Mouse (Mus musculus) midbrain, embryonic 13.5 days (tissue): ENCODE measurements around the gene Nars2. TPM values are rescaled to one million over a fixed set of nuclear protein-coding genes. Genes with fewer than 3 reads are reported as not detected.

ENCODE experiments used
- ATAC-seq: fragments of 200-750 bp; cut with Nextera tagmentation; 2 replicates; pipeline ENCODE4 v1.8.0; 2017; ENCODE audit warnings: mild to moderate bottlenecking, moderate TSS enrichment, moderate library complexity
- H3K27ac ChIP-seq: fragments of 300-500 bp; sonication (generic); 2 replicates; pipeline ENCODE4 v1.5.1; 2015; ENCODE audit warnings: inconsistent platforms, mild to moderate bottlenecking, moderate library complexity
- H3K27me3 ChIP-seq: fragments of 300-500 bp; sonication (generic); 2 replicates; pipeline ENCODE4 v1.6.1; 2015; ENCODE audit warnings: mild to moderate bottlenecking, inconsistent platforms
- H3K36me3 ChIP-seq: fragments of 300-500 bp; sonication (generic); 2 replicates; pipeline ENCODE4 v1.6.1; 2015; ENCODE audit warnings: mild to moderate bottlenecking, inconsistent platforms
- H3K4me1 ChIP-seq: fragments of 300-500 bp; sonication (generic); replicated peaks from 2 replicates; pipeline ENCODE4 v1.6.1; 2015; ENCODE audit warnings: inconsistent platforms
- H3K4me2 ChIP-seq: fragments of 300-500 bp; sonication (generic); replicated peaks from 2 replicates; pipeline ENCODE4 v1.6.1; 2015; ENCODE audit warnings: moderate library complexity, mild to moderate bottlenecking, inconsistent platforms
- H3K4me3 ChIP-seq: fragments of 300-500 bp; sonication (generic); replicated peaks from 2 replicates; pipeline ENCODE4 v1.5.1; 2015; ENCODE audit warnings: mild to moderate bottlenecking, inconsistent platforms
- H3K9ac ChIP-seq: fragments of 300-500 bp; sonication (generic); replicated peaks from 2 replicates; pipeline ENCODE4 v1.6.1; 2015; ENCODE audit warnings: mild to moderate bottlenecking, inconsistent platforms
- H3K9me3 ChIP-seq: fragments of 300-500 bp; sonication (generic); 2 replicates; pipeline ENCODE4 v1.6.1; 2016; ENCODE audit warnings: mild to moderate bottlenecking, inconsistent platforms
- WGBS: fragments of 180-500 bp; shearing (Covaris S2); methylation state at CpG from one replicate; pipeline ENCODE4 v1.1.7; 2015; 5-methylcytosine and 5-hydroxymethylcytosine counted together
- polyA plus RNA-seq: library from polyadenylated mRNA; unstranded; fragments of >200 nt; fragmentation: Nextera tagmentation; extraction: Ambion mirVana; gene quantifications from 2 replicates; pipeline ENCODE4 v1.2.1, GENCODE M21; 2015

The Nars2 gene
- polyA plus RNA-seq, 1 experiment from 2014 or later, result 19.0 TPM

DNA sequence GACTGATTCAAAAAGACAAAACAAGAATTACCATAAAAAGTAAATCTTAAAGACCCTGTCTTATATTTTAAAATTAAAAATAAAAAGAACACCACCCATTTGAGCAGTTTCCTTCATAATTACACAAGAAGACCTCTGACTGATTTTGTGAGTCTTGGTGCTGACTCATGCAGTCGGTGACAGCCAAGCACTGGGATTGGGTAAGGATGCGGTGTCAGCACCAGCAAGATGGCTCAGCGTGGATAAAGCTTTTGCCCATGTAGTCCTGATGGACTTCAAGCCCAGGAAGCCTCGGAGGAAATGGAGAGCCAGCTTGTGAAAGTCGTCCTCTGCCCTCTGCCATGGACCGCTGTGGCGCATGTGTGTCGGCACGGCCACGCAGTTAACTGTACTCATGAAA is 77.8 kb downstream of the Nars2 start:
- ATAC-seq, result no peak
- 93% methylated on average over 10 of the region's 10 CpGs for WGBS

DNA sequence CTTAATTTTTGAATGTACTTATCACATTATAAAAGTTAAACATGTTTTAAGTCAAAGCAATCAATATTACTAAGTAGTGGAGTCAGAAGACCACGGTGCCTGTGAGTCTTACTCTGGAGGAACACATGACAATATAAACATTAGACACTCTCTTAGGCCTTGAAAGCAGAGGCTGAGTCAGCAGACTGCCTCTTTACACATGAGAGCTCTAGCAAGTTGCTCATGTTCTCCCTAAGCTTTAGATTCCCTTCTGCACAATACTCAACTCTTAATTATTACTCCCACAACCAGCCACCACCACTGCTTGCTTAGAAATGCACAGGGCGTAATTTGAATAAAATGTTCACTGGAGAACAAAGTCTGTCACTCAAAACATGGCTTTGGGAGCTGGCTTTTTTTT is 81.1 kb downstream of the Nars2 start:
- Histone ChIP-seq H3K4me2 (no peak overlapping the region), H3K36me3 (0 out of 2 replicates have a peak, but pooled peaks cover 5% of the 10 kb centered on the region), H3K4me1 (no peaks in the 10 kb centered on the region), H3K27ac (no peak overlapping the region), H3K9me3 (no peaks in the 10 kb centered on the region), H3K9ac (no peak overlapping the region), H3K4me3 (no peak overlapping the region), H3K27me3 (no peaks in the 10 kb centered on the region)
- no peak for ATAC-seq
- WGBS, result 90% methylated on average over 2 of the region's 2 CpGs

More for the DNA sequence above, 77.8 kb downstream of the Nars2 start:
- Histone ChIP-seq H3K4me2 (no peak overlapping the region), H3K27me3 (no peaks in the 10 kb centered on the region), H3K36me3 (0 out of 2 replicates have a peak, but pooled peaks cover under 1% of the 10 kb centered on the region), H3K9ac (no peak overlapping the region), H3K9me3 (no peaks in the 10 kb centered on the region), H3K27ac (no peak overlapping the region), H3K4me1 (no peaks in the 10 kb centered on the region), H3K4me3 (no peak overlapping the region)

DNA sequence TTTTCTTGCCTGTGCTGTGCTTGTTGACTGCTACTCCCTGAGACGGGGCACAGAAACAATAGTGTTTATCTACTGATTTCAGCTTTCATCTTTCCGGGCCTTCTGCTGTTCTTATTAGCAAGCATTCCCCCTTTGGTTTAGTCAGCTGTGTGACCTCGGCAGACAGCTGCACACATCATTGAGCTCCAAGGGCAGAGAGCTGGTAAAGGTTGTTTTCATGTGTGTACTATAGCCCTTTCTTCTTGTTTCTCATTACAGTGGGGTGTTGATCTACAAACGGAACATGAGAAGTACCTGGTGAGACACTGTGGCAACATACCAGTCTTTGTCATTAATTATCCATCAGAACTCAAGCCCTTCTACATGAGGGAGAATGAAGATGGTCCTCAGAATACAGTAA is 88.3 kb downstream of the Nars2 start:
- 72% methylated on average over 4 of the region's 4 CpGs for WGBS

DNA sequence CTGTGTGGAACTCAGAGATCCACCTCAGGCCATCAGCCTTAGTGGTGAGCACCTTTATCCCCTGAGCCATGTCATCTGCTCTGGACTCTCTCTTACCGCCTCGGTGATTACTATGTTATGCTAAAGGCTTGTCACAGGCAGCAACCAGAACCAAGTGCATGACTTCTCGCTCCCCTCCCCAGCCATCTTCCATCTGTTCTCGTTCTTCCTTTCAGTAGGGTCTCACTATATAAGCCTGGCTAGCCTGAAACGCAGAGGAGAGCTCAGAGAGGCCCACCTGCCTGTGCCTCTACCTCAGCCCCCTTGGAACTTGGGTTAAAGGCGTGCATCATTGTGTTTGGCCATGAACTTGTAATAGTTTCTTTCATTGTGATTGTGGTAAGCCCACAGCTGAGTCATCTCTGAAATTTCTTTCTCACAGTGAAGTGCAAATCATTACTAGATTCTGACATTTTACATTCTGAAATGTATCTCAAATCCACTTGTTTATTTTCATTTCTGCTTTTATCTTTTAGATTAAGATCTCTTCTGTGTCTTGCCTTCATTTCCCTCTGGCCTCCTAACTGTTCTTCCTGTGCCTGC is 90.7 kb downstream of the Nars2 start:
- Histone ChIP-seq H3K4me2 (no peak overlapping the region), H3K27me3 (no peaks in the 10 kb centered on the region), H3K4me3 (no peak overlapping the region), H3K9ac (no peak overlapping the region), H3K36me3 (peaks cover 7% of the 10 kb centered on the region; the same call in 1 of the 2 replicates), H3K9me3 (no peaks in the 10 kb centered on the region), H3K4me1 (no peaks in the 10 kb centered on the region), H3K27ac (no peak overlapping the region)
- ATAC-seq, result no peak
- WGBS, result 89% methylated on average over 6 of the region's 6 CpGs

More for the DNA sequence above, 88.3 kb downstream of the Nars2 start:
- Histone ChIP-seq H3K27me3 (no peaks in the 10 kb centered on the region), H3K9ac (no peak overlapping the region), H3K9me3 (no peaks in the 10 kb centered on the region), H3K4me3 (no peak overlapping the region), H3K4me1 (no peaks in the 10 kb centered on the region), H3K4me2 (no peak overlapping the region), H3K36me3 (peaks cover 7% of the 10 kb centered on the region; the same call in 1 of the 2 replicates), H3K27ac (no peak overlapping the region)
- no peak for ATAC-seq

DNA sequence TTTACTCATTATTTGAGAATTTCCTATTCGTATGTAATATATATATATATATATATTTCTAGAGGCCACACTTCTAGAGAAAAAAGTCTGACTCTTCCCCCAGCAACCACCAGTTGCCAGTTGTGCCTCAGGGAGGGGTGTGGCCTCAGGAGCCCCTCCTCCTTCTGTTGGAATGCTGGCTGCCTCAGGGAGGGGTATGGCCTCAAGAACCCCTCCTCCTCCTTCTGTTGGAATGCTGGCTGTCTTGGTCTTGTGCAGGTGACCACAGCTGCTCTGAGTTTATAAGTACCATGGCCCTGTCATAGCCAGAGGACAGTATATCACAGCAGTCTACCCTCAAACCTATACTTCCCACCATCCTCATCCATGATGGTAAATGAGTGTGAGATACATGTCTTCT is 91.7 kb downstream of the Nars2 start:
- H3K36me3 ChIP-seq, result peaks cover 7% of the 10 kb centered on the region; the same call in 1 of the 2 replicates
- H3K9ac ChIP-seq, result no peak overlapping the region
- no peak overlapping the region for H3K4me3 ChIP-seq
- no peak overlapping the region for H3K27ac ChIP-seq
- H3K9me3 ChIP-seq, result no peaks in the 10 kb centered on the region
- 86% methylated on average over 1 of the region's 1 CpGs for WGBS
- H3K4me1 ChIP-seq, result no peaks in the 10 kb centered on the region
- H3K4me2 ChIP-seq, result no peak overlapping the region
- no peak for ATAC-seq
- H3K27me3 ChIP-seq, result no peaks in the 10 kb centered on the region

DNA sequence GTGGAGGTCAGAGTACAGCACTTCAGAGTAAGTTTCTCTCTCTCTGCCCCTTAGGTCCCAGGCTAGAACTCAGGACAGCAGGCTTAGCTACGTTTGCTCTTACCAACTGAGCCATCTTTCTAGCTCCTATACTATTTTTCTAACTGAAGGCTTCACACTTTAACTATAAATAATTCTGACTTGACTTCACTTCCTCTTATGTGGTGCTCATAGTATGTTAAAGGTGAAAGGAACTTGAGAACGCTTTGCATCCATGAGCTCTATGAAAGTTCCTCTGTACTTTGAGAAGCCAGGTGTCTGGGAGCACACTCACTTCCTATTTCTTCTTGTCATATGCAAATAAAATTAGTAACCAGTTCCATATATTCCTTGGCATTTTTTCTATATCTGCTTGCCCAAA is 109.7 kb downstream of the Nars2 start:
- ATAC-seq, result no peak
- Histone ChIP-seq H3K4me2 (no peak overlapping the region), H3K27me3 (no peaks in the 10 kb centered on the region)

DNA sequence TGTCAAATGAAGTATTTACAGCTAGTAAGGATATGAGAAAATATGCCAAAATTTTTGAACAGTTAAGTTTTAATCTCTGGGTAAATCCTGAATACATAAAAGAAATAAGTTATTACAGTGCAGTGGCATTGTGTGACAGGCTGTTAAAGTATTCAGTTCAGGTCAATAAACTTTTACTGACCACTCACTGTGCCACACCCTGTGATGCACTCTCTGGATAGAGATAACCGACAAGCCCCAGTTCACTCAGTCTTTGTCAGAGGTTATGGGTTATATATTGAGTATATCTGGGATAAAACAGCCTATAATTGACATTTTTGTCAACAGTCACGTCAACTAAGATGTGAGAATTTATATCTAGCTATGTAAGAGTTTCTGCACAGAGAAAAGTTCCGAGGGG is 120.2 kb downstream of the Nars2 start:
- Histone ChIP-seq H3K9me3 (no peaks in the 10 kb centered on the region), H3K4me2 (no peak overlapping the region), H3K36me3 (no peaks in the 10 kb centered on the region), H3K9ac (no peak overlapping the region), H3K4me3 (no peak overlapping the region), H3K27me3 (no peaks in the 10 kb centered on the region), H3K4me1 (no peaks in the 10 kb centered on the region), H3K27ac (no peak overlapping the region)
- 90% methylated on average over 3 of the region's 3 CpGs for WGBS
- no peak for ATAC-seq

More for the DNA sequence above, 109.7 kb downstream of the Nars2 start:
- Histone ChIP-seq H3K4me1 (no peaks in the 10 kb centered on the region), H3K9ac (no peak overlapping the region), H3K9me3 (no peaks in the 10 kb centered on the region), H3K27ac (no peak overlapping the region), H3K36me3 (0 out of 2 replicates have a peak, but pooled peaks cover 6% of the 10 kb centered on the region), H3K4me3 (no peak overlapping the region)
- WGBS, result 94% methylated on average over 2 of the region's 2 CpGs

DNA sequence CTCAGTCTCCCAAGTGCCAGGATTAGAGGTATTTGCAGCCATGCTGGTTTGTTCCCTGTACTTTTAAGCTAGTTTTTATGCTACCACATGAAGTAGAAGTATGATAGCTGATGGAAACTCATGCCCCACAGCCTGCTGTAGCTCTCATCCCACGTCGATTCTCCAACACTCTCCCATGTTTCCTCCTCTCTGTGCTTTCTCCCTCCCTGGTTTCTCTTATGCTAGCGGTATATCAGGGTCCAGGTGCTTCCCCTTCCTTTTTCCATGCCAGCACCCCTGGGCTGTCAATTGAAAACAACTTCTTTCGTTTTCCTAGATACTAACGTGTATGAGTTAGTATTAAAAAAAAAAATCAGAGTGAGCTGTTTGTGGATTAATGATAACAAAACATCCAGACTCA is 120.8 kb downstream of the Nars2 start:
- Histone ChIP-seq H3K9me3 (no peaks in the 10 kb centered on the region), H3K27ac (no peak overlapping the region), H3K36me3 (no peaks in the 10 kb centered on the region), H3K4me3 (no peak overlapping the region), H3K9ac (no peak overlapping the region), H3K4me1 (no peaks in the 10 kb centered on the region), H3K27me3 (no peaks in the 10 kb centered on the region), H3K4me2 (no peak overlapping the region)
- ATAC-seq, result no peak
- 85% methylated on average over 5 of the region's 5 CpGs for WGBS

DNA sequence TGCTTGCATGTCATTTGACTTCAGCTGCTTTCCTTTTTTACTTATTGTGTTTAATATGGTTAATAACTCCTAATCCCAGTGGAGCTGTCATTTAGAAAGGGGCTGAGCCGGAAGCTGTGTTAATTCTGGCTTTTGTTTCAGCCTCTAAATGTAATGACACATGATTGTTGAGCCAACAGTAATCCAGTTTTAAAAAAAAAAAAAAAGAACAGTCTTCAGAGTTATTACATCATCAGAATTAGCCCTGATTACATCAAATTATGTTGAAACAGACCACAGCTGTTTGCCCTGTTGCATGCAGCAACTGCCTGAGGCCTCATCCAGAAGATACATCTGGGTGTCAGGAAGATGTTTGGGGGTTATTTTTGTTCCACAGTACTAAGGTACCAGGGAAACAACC is 123.7 kb downstream of the Nars2 start:
- H3K27me3 ChIP-seq, result no peaks in the 10 kb centered on the region
- no peaks in the 10 kb centered on the region for H3K36me3 ChIP-seq
- WGBS, result 69% methylated on average over 1 of the region's 1 CpGs
- no peak overlapping the region for H3K27ac ChIP-seq
- no peaks in the 10 kb centered on the region for H3K9me3 ChIP-seq
- ATAC-seq, result no peak
- H3K4me2 ChIP-seq, result no peak overlapping the region
- H3K4me1 ChIP-seq, result no peaks in the 10 kb centered on the region; the same call in 1 of the 2 replicates
- no peak overlapping the region for H3K4me3 ChIP-seq
- H3K9ac ChIP-seq, result no peak overlapping the region

DNA sequence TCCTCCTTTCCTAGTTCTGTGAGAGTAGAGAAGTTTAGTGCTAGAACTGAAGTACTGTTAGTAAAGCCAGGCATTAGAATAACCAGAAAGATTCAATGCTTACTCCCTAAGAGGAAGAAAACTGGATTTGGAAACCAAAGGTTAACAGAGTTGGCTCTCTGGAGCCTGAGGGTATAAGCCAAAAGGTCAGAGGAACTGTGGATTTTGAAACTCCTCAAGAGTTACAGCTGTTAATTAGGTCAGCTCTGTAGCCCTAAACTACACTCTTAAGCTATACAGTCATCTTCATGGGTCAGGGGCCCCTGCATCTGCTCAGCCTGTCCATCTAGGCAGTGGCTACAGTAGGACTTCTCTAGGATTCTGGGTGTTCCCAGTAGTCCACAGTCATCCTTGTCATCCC is 125.7 kb downstream of the Nars2 start:
- H3K9me3 ChIP-seq, result no peaks in the 10 kb centered on the region
- H3K36me3 ChIP-seq, result no peaks in the 10 kb centered on the region
- no peak for ATAC-seq
- no peak overlapping the region for H3K9ac ChIP-seq
- no peak overlapping the region for H3K4me3 ChIP-seq
- no peak overlapping the region for H3K27ac ChIP-seq
- no peak overlapping the region for H3K4me2 ChIP-seq
- no peaks in the 10 kb centered on the region; the same call in 1 of the 2 replicates for H3K4me1 ChIP-seq
- H3K27me3 ChIP-seq, result no peaks in the 10 kb centered on the region

DNA sequence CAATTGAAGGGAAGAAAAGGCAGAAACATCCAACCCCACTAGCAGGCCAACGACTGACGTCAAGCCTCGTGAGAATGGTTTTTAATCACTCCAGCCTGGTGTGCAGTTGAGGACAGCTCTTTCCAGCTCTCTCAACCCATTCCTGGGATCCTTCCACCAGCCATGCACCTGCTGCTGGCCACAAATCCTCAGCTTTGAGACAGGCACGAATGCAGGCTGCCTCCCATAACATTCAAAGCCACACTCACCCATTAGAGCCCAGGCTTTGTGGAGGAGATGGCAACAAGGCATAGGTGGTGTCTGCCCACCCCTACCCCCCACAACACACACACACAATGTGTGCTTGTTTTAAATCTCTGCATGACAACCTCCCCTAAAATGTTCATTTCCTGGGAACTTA is 127.4 kb downstream of the Nars2 start:
- Histone ChIP-seq H3K4me2 (no peak overlapping the region), H3K4me1 (peaks cover 12% of the 10 kb centered on the region), H3K36me3 (no peaks in the 10 kb centered on the region), H3K27me3 (no peaks in the 10 kb centered on the region), H3K9me3 (no peaks in the 10 kb centered on the region), H3K4me3 (no peak overlapping the region), H3K27ac (no peak overlapping the region), H3K9ac (no peak overlapping the region)
- no peak for ATAC-seq
- 34% methylated on average over 4 of the region's 4 CpGs for WGBS

DNA sequence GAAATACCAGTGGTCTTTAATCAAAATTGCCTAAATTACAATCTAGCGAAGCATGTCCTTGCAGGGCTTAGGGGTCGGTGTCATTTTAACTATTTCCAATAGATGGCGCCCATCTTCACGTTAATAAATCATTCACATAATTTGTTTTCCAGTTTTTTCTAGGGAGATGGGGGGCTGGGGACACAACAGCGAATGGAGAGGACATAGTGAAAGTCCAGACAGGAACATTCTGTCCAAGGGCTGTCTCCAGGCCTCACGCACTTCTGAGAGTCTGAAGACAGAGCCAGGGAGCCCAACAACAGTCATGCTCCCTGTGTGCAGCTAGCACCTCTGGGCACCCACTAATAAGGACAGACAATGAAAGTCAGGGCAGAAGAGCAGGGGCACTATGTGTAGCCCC is 127.8 kb downstream of the Nars2 start:
- H3K4me3 ChIP-seq, result no peak overlapping the region
- no peak for ATAC-seq
- no peak overlapping the region for H3K27ac ChIP-seq
- H3K36me3 ChIP-seq, result no peaks in the 10 kb centered on the region
- no peak overlapping the region for H3K4me2 ChIP-seq
- no peaks in the 10 kb centered on the region for H3K27me3 ChIP-seq
- peaks cover 12% of the 10 kb centered on the region for H3K4me1 ChIP-seq
- H3K9me3 ChIP-seq, result no peaks in the 10 kb centered on the region
- WGBS, result 14% methylated on average over 6 of the region's 6 CpGs
- no peak overlapping the region for H3K9ac ChIP-seq
